Mouse (Mus musculus): Measurements from ENCODE around the gene Gm11992.

The Gm11992 gene

DNA sequence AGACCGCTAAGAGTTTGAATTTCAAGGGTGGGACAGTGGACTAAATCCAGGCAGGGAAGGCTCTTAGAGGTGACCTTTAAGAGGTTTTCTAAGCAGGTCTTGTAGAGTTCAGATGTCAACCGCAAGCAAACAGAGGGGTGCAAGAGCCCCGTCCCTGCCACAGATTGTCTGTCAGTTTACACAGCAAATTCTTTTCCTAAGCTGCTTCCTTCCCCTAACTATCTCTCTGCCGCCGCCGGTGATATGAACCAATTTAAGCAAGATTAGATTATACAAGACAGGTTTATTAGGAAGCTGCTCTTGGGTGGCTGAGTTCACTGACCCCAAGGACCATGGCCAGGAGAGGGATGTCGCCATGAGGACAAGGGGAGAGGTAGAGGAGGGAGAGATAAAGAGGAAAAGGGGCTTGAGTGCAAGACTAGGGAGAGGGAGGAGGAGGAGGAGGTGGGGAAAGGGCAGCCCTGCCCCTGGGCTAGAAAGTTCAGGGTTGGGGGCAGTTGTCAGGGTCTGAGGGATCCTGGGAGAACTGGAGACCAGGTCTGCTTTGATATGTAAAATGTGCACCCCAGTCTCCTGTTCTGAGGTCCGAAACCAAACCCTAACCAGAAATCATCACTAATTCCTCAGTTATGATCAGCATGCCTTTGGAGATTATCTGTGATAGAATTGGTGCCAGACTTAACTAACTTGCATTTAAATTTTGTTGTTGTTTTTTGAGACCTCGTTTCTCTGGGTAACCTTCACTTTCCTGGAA lies 67.2 kb downstream of the Gm11992 start:
- no peak for DNase-seq (ENCODE audit: low spot score in 2 of 2)

DNA sequence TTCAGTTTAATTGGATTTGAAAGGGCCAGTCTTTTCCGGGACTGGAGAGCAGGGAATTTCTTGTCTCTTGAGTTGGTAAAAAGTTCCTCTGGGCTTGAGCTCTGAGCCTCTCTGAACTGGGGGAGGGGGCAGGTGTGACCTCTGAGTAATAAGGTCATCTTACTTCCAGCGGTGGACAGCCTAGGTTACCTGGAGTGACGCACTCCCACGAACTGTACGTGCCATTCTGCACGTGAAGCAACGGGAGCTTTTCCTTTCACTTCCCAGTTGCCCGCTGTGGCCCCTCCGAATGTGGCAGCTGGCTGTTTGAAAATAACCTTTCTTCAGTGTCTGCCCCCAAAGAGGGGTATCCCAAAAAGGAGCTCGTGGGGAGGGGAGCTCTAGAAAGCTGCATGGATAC lies 67.7 kb downstream of the Gm11992 start:
- no peak for DNase-seq (ENCODE audit: low spot score in 2 of 2)

DNA sequence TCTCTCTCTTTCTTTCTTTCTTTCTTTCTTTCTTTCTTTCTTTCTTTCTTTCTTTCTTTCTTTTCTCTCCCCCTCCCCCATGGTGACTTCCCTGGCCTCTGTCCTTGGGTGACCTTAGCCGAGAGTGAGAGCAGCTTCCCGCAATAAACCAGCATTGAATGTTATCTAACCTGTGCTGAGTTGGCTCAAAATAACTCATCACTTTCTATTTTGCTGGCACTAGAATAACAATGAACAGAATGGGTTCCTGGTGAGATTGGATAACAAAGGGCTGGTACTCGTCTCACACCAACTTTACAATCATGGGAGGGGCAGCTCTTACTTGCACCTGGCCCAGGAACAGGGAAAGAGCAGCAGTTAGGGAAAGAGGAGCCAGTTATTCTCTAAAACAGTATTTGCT lies 68.5 kb downstream of the Gm11992 start:
- no peak for DNase-seq (ENCODE audit: low spot score in 2 of 2)

DNA sequence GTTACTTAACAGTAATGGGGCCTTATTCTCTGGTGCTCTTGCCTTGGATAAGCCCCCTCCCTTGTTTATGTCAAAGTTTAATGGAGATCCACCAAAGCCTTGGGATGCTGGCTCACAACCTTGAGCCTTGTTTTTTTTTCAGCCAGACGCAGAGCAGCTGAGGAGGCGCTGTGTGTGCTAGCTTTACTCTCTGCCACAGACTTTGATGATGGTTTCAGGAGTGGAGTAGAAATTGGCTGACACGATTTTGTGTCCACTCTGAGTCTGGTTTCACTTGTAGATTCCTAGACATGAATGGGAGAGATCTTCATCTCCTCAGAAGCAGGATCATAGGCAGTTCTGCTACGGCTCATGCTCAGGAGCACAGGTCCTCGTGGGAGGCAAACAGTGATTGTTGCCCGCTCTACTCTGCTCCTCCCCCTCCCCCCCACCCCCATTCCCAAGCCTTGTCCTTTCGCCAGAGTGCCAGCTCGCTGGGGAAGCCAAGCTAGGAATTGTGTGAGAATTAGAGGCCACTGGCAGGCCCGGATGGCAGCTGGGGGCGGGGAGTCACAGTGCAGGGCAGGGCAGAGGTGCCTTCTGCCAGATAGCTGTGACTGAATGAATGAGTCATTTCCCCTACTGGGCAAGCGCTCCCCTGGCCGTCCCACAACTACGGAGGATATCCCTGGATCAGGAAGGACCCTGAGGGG lies 69.1 kb downstream of the Gm11992 start:
- DNase-seq (ENCODE audit: low spot score in 2 of 2), result peak; percentile 23 to 59

DNA sequence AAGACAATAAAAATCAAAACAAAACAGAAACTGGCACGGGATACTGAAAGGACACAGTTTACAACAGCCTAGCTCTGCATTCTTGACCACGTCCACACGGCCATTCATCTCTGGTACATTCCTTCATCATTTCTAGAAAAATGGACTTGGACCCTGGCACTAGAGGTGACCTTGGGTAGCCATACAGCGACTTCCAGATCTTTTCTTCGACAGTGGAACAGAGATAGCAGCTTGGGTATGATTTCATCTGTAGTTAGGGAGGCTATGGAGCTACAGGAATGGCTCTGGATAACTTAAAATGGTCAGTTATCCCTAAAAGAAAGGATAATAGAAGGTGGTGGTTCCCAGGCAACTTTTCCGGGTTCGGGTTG lies 69.6 kb downstream of the Gm11992 start, which contains the start of gene Upp1:
Upp1 (plus strand) TSS at position 54 of the 371 bp plus-strand sequence.
- DNase-seq (ENCODE audit: low spot score in 2 of 2), result no peak

DNA sequence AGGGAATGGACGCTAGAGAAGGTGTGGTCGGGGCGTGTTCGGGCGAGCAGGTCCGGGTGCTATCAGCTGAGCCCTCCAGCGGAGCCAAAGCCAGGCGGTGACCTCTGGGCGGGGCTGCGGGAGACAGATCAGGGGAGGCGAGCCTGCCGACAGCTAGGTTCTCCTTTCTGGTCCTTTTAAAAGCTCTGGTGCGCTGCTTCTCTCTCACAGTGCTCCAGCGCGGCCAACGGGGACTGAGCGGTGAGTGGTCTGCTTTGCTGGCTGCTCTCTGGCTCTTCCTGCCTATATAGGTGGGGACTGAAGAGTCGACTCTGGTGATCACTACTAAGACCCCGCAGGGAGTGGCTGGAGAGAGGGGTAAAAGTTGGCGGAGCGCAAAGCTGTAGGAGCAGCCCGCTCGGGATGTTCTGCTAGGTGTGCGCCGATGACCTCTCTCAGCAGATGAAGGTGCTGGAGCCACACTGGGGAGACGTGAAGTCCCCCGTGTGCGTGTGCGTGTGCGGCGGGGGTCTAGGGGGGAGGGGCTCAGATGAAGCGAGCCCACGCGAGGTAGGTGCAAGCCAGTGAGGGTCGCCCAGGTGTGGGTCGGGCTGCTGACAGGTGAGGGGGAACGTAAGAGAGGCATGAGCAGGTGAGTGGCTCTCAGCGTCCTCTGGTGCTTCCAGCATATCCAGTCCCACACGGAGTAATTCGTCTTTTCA lies 70.2 kb downstream of the Gm11992 start:
- peak; percentile 36 to 59 for DNase-seq (ENCODE audit: low spot score in 2 of 2)

All from urinary bladder, postnatal 36 days (tissue).